Mouse (Mus musculus): ENCODE measurements at regions not wholly inside any gene's neighbourhood (a gene's known extent, or its start where the extent isn't known, plus 50 kb on each side); places are given as distances from the start of the nearest gene placed in this dataset.

DNA sequence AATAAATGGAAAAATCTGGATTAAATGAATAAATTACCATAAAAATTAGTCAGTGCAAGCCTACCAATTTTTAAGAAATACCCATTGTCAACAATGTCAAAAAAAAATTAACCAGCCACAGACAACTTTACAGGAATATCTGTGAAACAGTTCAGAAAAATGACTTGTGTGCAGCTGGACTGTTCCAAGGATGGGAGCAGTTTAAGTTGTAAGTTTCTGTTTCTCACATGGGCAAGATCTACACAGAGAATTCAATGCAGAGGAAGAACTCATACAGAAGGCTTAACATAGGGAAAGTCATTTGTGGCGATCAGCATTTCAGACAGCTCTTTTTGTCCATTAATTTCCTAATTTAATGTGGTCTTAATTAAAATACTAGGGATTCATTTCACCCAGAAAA is 71.9 kb upstream of the Tdrd3 start:
- DNase-seq (ENCODE audit: inconsistent age in 2 of 2, low spot score in 1 of 2), result no peak

DNA sequence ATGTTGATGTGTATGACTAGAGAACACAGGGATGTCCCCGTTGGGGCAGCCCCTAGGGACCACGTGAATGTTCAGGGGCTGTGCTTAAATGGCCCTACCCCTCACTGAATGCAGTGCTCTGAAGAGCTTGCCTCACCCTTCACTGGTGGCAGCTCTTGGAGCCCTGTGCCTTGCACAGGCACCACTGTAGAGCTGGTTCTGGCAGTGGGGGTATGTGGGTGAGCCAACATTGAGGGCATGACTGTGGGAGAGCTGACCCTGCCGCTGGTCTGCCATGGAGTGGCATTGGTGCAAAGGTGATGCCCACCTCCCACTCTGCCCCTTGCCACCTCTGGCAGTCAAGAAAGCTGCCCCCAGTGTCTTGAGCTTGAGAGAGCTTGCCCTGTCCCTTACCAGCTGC is 69.6 kb upstream of the Tdrd3 start:
- DNase-seq (ENCODE audit: inconsistent age in 2 of 2, low spot score in 1 of 2), result no peak

DNA sequence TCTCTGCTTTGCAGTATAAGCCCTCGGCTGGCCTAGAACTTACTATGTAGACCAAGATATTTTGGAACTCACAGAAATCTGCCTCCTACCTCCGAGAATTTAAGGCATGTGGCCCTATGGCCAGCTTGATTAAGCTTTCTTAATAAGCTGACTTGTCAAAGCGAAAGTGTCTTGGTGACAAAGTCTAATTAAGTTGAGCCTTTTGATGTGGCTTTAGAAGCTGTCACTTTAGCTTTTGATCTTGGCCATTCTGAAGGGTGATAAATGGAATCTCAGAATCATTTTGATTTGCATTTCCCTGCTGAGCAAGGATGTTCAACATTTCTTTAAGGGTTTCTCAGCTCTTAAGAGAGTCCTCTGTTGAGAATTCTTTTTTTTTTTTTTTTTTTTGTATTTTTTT is 67.6 kb upstream of the Tdrd3 start:
- DNase-seq (ENCODE audit: inconsistent age in 2 of 2, low spot score in 1 of 2), result no peak

DNA sequence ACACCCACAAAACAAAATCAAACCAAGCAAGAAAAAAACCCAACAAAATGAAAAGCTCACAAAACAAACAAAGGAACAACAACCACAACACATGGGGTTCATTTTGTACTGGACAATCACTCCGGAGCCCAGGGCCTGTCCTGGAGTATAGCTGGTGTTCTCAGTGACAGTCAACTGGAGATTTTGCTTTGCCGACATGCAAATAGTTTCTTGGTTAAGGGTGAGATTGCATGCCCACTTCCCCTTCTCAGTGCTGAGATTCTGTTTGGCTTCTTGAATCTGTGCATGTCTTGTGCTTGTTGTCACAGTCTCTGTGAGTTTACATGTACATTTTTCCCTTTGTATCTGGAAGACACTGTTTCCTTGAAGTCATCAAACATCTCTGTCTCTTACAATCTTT is 50.6 kb upstream of the Tdrd3 start:
- peak in 1 of 2 experiments; percentile 10 for DNase-seq (ENCODE audit: inconsistent age in 2 of 2, low spot score in 1 of 2)
